Mouse (Mus musculus) hindbrain, embryonic 10.5 days (tissue): ENCODE results near the gene Atp13a2. TPM values are rescaled to one million over a fixed set of nuclear protein-coding genes. Genes with fewer than 3 reads are reported as not detected.

Experiments
- DNase-seq: peaks from one replicate; pipeline ENCODE4 v3.0.0-alpha.2; 2017; ENCODE audit warnings: low spot score
- H3K27ac ChIP-seq: fragments of 300-500 bp; sonication (generic); 2 replicates; pipeline ENCODE4 v1.5.1; 2016; ENCODE audit warnings: mild to moderate bottlenecking, moderate library complexity
- H3K27me3 ChIP-seq: fragments of 300-500 bp; sonication (generic); 2 replicates; pipeline ENCODE4 v1.6.1; 2016; ENCODE audit warnings: mild to moderate bottlenecking; ENCODE audit not compliant: poor library complexity, insufficient read depth, severe bottlenecking
- H3K36me3 ChIP-seq: fragments of 300-500 bp; sonication (generic); 2 replicates; pipeline ENCODE4 v1.6.1; 2016; ENCODE audit warnings: mild to moderate bottlenecking, moderate library complexity
- H3K4me1 ChIP-seq: fragments of 300-500 bp; sonication (generic); replicated peaks from 2 replicates; pipeline ENCODE4 v1.6.1; 2016; ENCODE audit warnings: mild to moderate bottlenecking
- H3K4me3 ChIP-seq: fragments of 300-500 bp; sonication (generic); 2 replicates; pipeline ENCODE4 v1.5.1; 2016; ENCODE audit warnings: mild to moderate bottlenecking, moderate library complexity
- H3K9me3 ChIP-seq: fragments of 300-500 bp; sonication (generic); 2 replicates; pipeline ENCODE4 v1.6.1; 2016; ENCODE audit warnings: mild to moderate bottlenecking, moderate library complexity
- WGBS: fragments of 180-500 bp; shearing (Covaris S2); methylation state at CpG from one replicate; pipeline ENCODE4 v1.1.7; 2016; 5-methylcytosine and 5-hydroxymethylcytosine counted together
- polyA plus RNA-seq: library from polyadenylated mRNA; unstranded; fragments of >200 nt; fragmentation: Nextera tagmentation; extraction: Ambion mirVana; gene quantifications from 2 replicates; pipeline ENCODE4 v1.2.1, GENCODE M21; 2016

Atp13a2 gene
- polyA plus RNA-seq, 1 experiment from 2014 or later = 82.1 TPM

DNA sequence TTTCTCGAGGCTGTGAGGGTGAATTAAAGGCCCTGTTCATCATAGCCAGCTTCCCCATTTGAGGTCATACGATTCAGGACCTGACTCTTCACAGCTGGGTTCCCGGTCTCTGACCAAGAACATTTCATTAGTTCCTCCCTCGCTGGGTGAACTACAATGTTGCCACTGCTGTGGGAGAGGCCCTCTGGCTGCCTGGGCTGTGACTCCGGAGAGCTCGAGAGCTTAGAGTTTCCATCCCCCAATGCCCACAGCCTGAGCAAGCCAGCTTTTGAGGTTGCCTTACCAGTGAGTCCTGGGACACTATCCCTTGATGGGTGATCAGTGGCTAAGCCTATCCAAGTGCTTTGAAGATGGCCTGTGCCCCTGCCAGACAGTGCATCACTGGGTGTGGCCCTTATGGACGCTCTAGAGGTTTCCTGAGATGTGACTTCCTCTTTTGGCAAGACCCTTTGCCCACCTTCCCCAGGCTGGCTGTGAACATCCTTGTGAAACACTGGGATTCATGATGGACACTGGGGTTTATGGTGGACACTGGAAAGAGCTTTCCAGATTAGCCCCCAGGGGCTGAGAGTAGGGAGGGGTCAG lies 2.1 kb downstream of the Atp13a2 start:
- Histone ChIP-seq H3K4me3 (no peak overlapping the region), H3K4me1 (peaks cover 58% of the 10 kb centered on the region), H3K27me3 (no peaks in the 10 kb centered on the region), H3K9me3 (no peaks in the 10 kb centered on the region), H3K36me3 (peaks cover 24% of the 10 kb centered on the region), H3K27ac (no peak overlapping the region)
- 70% methylated on average over 7 of the region's 7 CpGs for WGBS
- DNase-seq = no peak

DNA sequence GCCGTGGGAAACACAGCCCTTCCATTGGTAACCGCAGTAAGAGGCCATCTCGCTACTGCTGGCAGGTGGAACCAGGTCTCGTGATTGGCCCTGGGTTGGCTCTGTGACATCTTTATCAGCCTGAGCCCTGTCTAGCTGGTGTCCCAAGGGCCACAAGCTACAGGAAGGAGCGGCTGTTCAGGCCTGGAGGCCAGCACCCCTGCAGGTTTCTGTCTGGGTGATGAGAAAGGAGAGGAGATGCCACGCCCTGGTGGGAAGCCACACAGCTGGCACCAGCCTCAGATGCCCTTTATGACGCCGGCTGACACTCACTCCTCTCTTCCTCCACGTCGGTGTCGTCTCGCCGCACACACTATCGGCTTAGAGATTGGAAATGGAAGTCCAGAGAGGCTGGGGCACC lies 2.8 kb downstream of the Atp13a2 start:
- 92% methylated on average over 14 of the region's 14 CpGs for WGBS
- no peak overlapping the region for H3K27ac ChIP-seq

GRCm38 (mm10) chr4:140992215-140992614 lies 5.5 kb downstream of the Atp13a2 start:
- Histone ChIP-seq H3K4me3 (no peak overlapping the region), H3K27me3 (no peaks in the 10 kb centered on the region), H3K9me3 (no peaks in the 10 kb centered on the region), H3K36me3 (peaks cover 58% of the 10 kb centered on the region), H3K4me1 (peaks cover 44% of the 10 kb centered on the region), H3K27ac (peak overlapping the region; percentile 62; the same call in 1 of the 2 replicates)
- 83% methylated on average over 20 of the region's 20 CpGs for WGBS
- DNase-seq = no peak

More for the DNA sequence above, 2.8 kb downstream of the Atp13a2 start:
- Histone ChIP-seq H3K9me3 (no peaks in the 10 kb centered on the region), H3K4me3 (no peak overlapping the region; the same call in 1 of the 2 replicates), H3K27me3 (no peaks in the 10 kb centered on the region), H3K36me3 (peaks cover 31% of the 10 kb centered on the region), H3K4me1 (peaks cover 58% of the 10 kb centered on the region)
- DNase-seq = no peak

- peaks cover 73% of the 10 kb centered on the region for H3K36me3 ChIP-seq
- WGBS = 82% methylated on average over 8 of the region's 8 CpGs
- H3K4me1 ChIP-seq = peaks cover 28% of the 10 kb centered on the region
- no peak overlapping the region for H3K4me3 ChIP-seq
- H3K27me3 ChIP-seq = no peaks in the 10 kb centered on the region
- no peaks in the 10 kb centered on the region for H3K9me3 ChIP-seq
- no peak overlapping the region; the same call in 1 of the 2 replicates for H3K27ac ChIP-seq
- no peak for DNase-seq
Observed at GRCm38 (mm10) chr4:140993846-140994245, 7.2 kb downstream of the Atp13a2 start.

DNA sequence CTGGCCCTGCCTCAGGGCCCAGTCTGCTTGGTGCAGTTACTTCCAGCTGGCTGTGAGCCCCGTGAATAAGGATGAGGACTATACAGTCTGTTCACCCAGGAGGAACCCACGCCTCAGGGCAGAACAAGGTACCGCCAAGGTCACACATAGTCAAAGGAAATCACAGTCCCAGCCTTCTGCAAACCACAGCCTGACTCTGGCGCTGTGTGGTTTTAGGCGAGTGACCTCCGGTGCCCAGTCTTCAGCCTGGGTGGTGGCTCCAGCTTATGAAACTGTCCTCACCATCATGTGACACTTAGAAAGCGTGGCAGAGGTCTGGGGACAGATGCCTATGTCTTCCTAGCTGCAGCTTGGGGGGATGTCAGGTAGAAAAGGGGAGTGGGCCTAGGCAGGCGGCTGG lies 9.1 kb downstream of the Atp13a2 start:
- WGBS = 90% methylated on average over 8 of the region's 8 CpGs
- Histone ChIP-seq H3K36me3 (peaks cover 86% of the 10 kb centered on the region), H3K9me3 (no peaks in the 10 kb centered on the region), H3K4me3 (no peak overlapping the region), H3K27me3 (no peaks in the 10 kb centered on the region), H3K4me1 (peaks cover 10% of the 10 kb centered on the region), H3K27ac (no peak overlapping the region)
- no peak for DNase-seq

DNA sequence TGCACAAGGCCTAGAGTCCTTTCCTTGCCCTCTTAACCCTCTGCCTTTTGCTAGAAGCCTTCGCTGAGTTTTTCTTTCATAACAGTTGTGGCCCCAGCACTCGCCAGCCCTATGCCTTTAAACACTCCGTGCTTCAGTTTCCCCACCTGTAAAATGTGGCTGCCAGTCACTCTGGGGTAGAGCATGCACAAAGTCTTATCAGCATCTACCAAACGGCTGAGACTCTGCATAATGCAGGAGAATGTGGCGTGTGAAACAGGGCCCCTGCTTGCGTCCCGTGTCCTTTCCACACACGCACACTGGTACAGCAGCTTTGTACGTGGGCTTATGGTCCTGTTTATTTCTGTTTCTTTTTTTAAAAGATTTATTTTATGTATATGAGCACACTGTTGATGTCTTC lies 10.1 kb downstream of the Atp13a2 start:
- 95% methylated on average over 9 of the region's 9 CpGs for WGBS
- no peak overlapping the region for H3K27ac ChIP-seq
- H3K9me3 ChIP-seq = no peaks in the 10 kb centered on the region
- no peak for DNase-seq
- no peaks in the 10 kb centered on the region for H3K27me3 ChIP-seq
- H3K4me3 ChIP-seq = no peak overlapping the region
- peaks cover 9% of the 10 kb centered on the region for H3K4me1 ChIP-seq
- H3K36me3 ChIP-seq = peaks cover 96% of the 10 kb centered on the region

GRCm38 (mm10) chr4:141005983-141006382 lies 19.3 kb downstream of the Atp13a2 start:
- Histone ChIP-seq H3K36me3 (peaks cover 75% of the 10 kb centered on the region), H3K27me3 (no peaks in the 10 kb centered on the region), H3K4me3 (no peak overlapping the region), H3K4me1 (peaks cover 45% of the 10 kb centered on the region), H3K9me3 (peaks cover 6% of the 10 kb centered on the region; the same call in 1 of the 2 replicates), H3K27ac (no peak overlapping the region)
- 86% methylated on average over 13 of the region's 13 CpGs for WGBS
- no peak for DNase-seq

DNA sequence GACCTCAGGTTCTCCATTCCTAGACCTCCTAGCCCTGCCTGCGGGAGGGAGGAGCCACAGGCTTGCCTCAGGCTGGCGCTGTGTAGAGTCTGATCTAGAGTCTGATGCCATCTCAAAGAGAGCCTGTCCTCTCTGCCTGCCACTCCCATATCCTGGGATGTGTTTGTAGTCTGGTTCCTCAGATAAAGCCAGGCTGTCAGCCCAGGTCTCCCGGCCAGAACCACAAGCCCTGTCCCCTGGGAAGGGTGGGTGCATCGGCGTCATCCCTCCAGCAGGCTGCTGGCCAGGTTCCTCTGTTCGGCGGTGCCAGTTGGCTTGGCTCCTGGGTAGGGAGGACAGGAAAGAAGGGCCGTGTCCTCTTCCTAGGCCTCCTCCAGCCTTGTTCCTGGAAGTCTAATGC lies 21.4 kb downstream of the Atp13a2 start:
- DNase-seq = no peak
- no peak overlapping the region for H3K4me3 ChIP-seq
- peaks cover 50% of the 10 kb centered on the region for H3K4me1 ChIP-seq
- 0 out of 2 replicates have a peak overlapping the region, but pooled peaks have one; percentile 8 for H3K27ac ChIP-seq
- 94% methylated on average over 8 of the region's 8 CpGs for WGBS
- H3K36me3 ChIP-seq = peaks cover 62% of the 10 kb centered on the region
- no peaks in the 10 kb centered on the region for H3K27me3 ChIP-seq
- peaks cover 6% of the 10 kb centered on the region; the same call in 1 of the 2 replicates for H3K9me3 ChIP-seq

DNA sequence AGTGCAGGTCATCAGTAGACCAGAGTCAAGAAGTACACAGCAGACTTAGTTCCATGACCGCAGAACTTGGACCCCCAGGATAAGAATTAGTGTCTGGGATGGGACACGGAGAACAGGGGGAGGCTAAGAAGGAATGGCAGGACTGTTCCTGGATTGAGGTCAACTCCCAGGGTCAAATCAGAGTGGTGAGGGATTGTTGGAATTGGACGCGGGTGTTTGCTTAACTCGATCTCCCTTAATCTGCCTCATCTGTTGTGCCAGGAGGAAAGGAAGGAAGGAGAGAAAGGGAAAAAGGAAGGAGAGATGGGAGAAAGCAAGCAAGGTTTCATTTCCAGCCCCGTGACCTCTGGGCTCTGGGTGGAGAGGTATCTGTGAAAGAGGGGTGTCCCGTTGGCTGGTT lies 23.4 kb downstream of the Atp13a2 start, which contains the start of gene Mfap2:
Mfap2 (plus strand) TSS at position 301 of the 400 bp plus-strand sequence.
- Histone ChIP-seq H3K4me1 (peaks cover 44% of the 10 kb centered on the region), H3K4me3 (peak within 1 kb of the TSS; percentile 75), H3K36me3 (peaks cover 62% of the 10 kb centered on the region), H3K27ac (peak within 1 kb of the TSS; percentile 98), H3K9me3 (peaks cover 6% of the 10 kb centered on the region; the same call in 1 of the 2 replicates), H3K27me3 (no peaks in the 10 kb centered on the region)
- 21% methylated on average over 7 of the region's 7 CpGs for WGBS
- no peak for DNase-seq

DNA sequence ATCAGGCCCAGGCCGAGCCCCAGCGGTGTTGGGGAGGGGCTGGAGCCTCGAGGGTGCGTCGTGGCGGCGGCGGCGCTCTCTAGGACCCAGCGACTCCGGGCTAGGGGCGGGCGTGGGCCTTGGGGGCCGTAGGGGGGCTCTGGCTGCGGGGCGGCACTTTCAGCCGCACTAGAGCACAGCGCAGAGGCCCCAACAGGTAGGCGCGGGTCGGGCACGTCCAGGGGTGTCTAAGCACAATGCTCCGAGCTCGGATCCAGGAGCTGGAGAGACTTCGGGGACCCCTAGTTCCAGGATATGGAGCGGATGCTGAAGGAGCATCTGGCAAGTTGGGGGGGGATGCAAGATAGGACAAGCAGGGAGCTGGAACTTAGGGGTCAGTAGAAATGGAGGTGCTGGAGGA lies 23.9 kb downstream of the Atp13a2 start:
- Histone ChIP-seq H3K9me3 (peaks cover 6% of the 10 kb centered on the region; the same call in 1 of the 2 replicates), H3K27ac (peak overlapping the region; percentile 98), H3K36me3 (peaks cover 62% of the 10 kb centered on the region), H3K4me3 (peak overlapping the region; percentile 75), H3K27me3 (no peaks in the 10 kb centered on the region), H3K4me1 (peaks cover 44% of the 10 kb centered on the region)
- WGBS = 2% methylated on average over 26 of the region's 26 CpGs
- peak; percentile 82 for DNase-seq

GRCm38 (mm10) chr4:141010941-141011429 lies 24.3 kb downstream of the Atp13a2 start:
- H3K9me3 ChIP-seq = peaks cover 6% of the 10 kb centered on the region; the same call in 1 of the 2 replicates
- H3K27me3 ChIP-seq = no peaks in the 10 kb centered on the region
- DNase-seq = peak; percentile 63
- peaks cover 40% of the 10 kb centered on the region for H3K4me1 ChIP-seq
- H3K27ac ChIP-seq = peak overlapping the region; percentile 98
- peak overlapping the region; percentile 75 for H3K4me3 ChIP-seq
- peaks cover 62% of the 10 kb centered on the region for H3K36me3 ChIP-seq
- WGBS = under 1% methylated on average over 17 of the region's 17 CpGs

DNA sequence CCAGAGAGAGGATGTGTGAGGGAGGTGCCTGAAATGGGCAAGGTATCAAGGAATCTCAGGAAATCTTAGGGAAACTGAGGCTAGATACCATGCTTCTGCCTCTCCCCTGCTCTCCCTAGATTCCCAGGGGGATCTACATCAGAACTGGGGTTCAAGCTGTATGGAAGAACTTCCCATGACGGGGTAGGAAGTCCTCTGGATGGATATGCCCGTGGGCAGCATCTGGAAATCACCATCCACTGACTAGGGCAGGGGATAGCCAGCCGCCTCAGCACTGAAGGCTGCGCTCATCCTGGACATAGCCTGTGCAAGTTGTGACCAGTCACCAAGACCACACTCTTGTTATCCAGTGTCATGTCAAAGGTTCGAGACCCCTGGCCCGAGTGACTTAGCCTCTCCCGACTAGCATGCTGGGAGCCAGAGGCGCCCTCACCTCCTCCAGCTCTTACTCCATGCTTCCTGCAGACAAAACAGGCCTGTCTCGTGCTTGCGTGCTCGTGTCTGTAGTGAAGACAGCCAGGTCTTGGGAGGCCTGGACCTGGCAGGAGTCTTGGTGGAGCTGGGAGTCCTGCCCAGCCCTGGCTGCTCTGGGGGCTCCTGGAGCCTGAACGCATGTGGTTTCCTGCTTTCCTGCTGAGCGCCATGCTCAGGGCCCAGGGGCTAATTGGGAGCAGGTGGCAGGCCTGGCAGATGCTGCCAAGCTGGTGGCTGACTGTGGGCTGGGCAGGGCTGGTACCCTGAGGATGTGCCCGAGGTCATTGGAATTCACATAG lies 25.1 kb downstream of the Atp13a2 start:
- Histone ChIP-seq H3K4me3 (peak overlapping the region; percentile 75), H3K36me3 (peaks cover 62% of the 10 kb centered on the region), H3K9me3 (peaks cover 5% of the 10 kb centered on the region; the same call in 1 of the 2 replicates), H3K27me3 (no peaks in the 10 kb centered on the region), H3K27ac (peak overlapping the region; percentile 98), H3K4me1 (peaks cover 40% of the 10 kb centered on the region)
- 50% methylated on average over 14 of the region's 14 CpGs for WGBS
- DNase-seq = no peak

GRCm38 (mm10) chr4:141012558-141012957 lies 25.9 kb downstream of the Atp13a2 start:
- Histone ChIP-seq H3K27ac (peak overlapping the region; percentile 98), H3K4me1 (peaks cover 48% of the 10 kb centered on the region), H3K9me3 (no peaks in the 10 kb centered on the region), H3K36me3 (peaks cover 64% of the 10 kb centered on the region), H3K27me3 (no peaks in the 10 kb centered on the region), H3K4me3 (peak overlapping the region; percentile 75)
- DNase-seq = no peak
- WGBS = 85% methylated on average over 10 of the region's 10 CpGs
